8 mouse cellular contexts compared by ENCODE assay signal in the genomic region with DNA sequence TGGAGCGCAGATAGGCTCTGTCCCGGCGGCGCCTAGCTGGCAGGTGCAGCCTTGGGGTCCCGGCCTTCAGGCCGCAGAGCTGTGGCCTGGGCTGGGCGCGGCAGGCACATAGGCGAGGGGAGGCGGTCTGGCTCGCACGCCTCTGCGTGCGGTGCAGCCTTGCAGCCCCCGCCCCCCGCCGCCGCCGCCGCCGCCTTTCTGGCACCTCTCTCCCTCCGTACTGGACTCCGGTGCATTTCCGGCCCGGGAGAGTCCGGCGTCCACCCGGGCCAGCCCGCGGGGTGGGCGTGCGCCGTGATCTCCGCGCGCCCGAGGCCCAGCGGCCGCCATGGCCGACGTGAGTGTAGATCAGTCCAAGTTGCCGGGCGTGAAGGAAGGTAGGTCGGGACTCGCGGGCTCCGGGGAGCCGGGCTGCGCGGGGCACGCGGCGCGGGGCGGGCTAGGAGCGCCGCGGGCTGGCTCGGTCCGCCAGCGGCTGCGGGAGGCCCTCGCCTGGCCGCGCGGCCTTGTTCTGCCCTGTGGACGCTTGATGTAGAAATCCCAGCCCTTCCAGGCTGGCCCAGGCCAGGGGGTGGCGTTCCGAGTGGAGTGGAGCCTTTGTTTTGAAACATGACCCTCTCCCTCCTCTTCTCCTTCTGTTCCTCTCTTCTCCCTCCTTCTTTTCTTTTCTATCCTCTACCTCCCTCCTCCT. TPM values are rescaled to one million over a fixed set of nuclear protein-coding genes. Genes with fewer than 3 reads are reported as not detected.
A peak's percentile ranks its signal among the peaks of the same experiment; 100 is the strongest.
DNase-seq lines count a peak whose midpoint lies in the region; ATAC-seq and TF ChIP-seq lines count a peak whose summit lies in the region.

A gene (plus strand): TSS at position 109 of the 691 bp plus-strand sequence.

- peak within 1 kb of the TSS; percentile 97 for H3K27ac ChIP-seq in hindbrain, embryonic 15.5 days (replicated peaks)
- peak within 1 kb of the TSS; percentile 97 for H3K27ac ChIP-seq in left cerebral cortex, adult 2 months

- H3K9me3 ChIP-seq in hindbrain, embryonic 15.5 days = no peaks in the 10 kb centered on the region

- no peaks in the 10 kb centered on the region for H3K27me3 ChIP-seq in hindbrain, embryonic 15.5 days

- peak; percentile 45 for DNase-seq in T-cell, adult 2 months (ENCODE audit: low spot score)
- DNase-seq in cerebellum, postnatal 36 days = peak; percentile 83 to 84
- DNase-seq in gastrocnemius, adult 18-20 months (ENCODE audit: low spot score) = peak; percentile 74
- peak; percentile 77 to 82 for DNase-seq in left cerebral cortex, adult 2 months (ENCODE audit: extremely low spot score in 1 of 2, low spot score in 2 of 2)
- peak; percentile 73 to 83 for DNase-seq in right cerebral cortex, adult 2 months (ENCODE audit: low spot score in 2 of 2)
- peak; percentile 77 for DNase-seq in urinary bladder, postnatal 14 days (ENCODE audit: low spot score)

- H3K4me2 ChIP-seq in hindbrain, embryonic 15.5 days = peak within 1 kb of the TSS; percentile 75

- TF ChIP-seq CTCF in left cerebral cortex, adult 2 months (IDR thresholded peaks at IDR 0.05) = no peak

- peak within 1 kb of the TSS; percentile 98 for H3K4me3 ChIP-seq in hindbrain, embryonic 15.5 days
- H3K4me3 ChIP-seq in left cerebral cortex, adult 2 months = peak within 1 kb of the TSS; percentile 71

- peak; percentile 96 for ATAC-seq in hindbrain, embryonic 15.5 days (ENCODE audit: low FRiP score, low read depth)
- ATAC-seq in megakaryocyte, adult 5-6 weeks (ENCODE audit: poor library complexity, severe bottlenecking) = peak; percentile 84

- under 1% methylated on average over 54 of the region's 69 CpGs for WGBS in hindbrain, embryonic 15.5 days

- intact Hi-C loops in left cerebral cortex, adult 2 months (cut with DNase I) = no loop called here

- no peaks in the 10 kb centered on the region for H3K36me3 ChIP-seq in hindbrain, embryonic 15.5 days

- H3K9ac ChIP-seq in hindbrain, embryonic 15.5 days = peak within 1 kb of the TSS; percentile 99

- H3K4me1 ChIP-seq in hindbrain, embryonic 15.5 days (replicated peaks) = peaks cover 40% of the 10 kb centered on the region

RNA-seq across cellular contexts. Expression of the gene that starts here (rescaled TPM):
- 100 to 1,000 TPM in 1 of 2 experiments, 10 to 100 TPM in 1; 81.2 to 104 TPM for total RNA-seq in gastrocnemius, adult 18-20 months (2021)
- polyA plus RNA-seq in hindbrain, embryonic 15.5 days (2015; fragmentation: Nextera tagmentation; extraction: Ambion mirVana) = 39.2 and 47.3 TPM in 2 replicates
- 10 to 100 TPM; 56.5 to 57.4 TPM for total RNA-seq in left cerebral cortex, adult 2 months (2021)
- 196 and 199 TPM in 2 replicates for total RNA-seq in megakaryocyte, adult 5-6 weeks (2015)
- total RNA-seq in megakaryocyte, adult 5-6 weeks (2017) = 173 and 186 TPM in 2 replicates

Comparison
In these comparisons a context has a peak if more than half of its experiments do, and no peak if none do; other contexts are left out.
1. Peak in every context shown above with its lines: DNase-seq, ATAC-seq, H3K4me3 ChIP-seq and H3K27ac ChIP-seq.